Mouse (Mus musculus) MEL (cell line): ENCODE data around the gene Metrnl. TPM values are rescaled to one million over a fixed set of nuclear protein-coding genes. Genes with fewer than 3 reads are reported as not detected.
A peak's percentile ranks its signal among the peaks of the same experiment; 100 is the strongest.

Experiments used
- DNase-seq: peaks from one replicate; pipeline ENCODE4 v3.0.0; 2011; ENCODE audit warnings: low read depth, low spot score
- H3K27ac ChIP-seq: 2 replicates; pipeline ENCODE4 v1.5.1; 2012; ENCODE audit warnings: low read depth, mild to moderate bottlenecking, control low read depth, low read length, moderate library complexity; ENCODE audit not compliant: control insufficient read depth
- H3K27me3 ChIP-seq, 2 experiments: fragments of 150-350 bp in 1 of 2; sonication (generic) in 1 of 2; 2 replicates each; pipeline ENCODE4 v1.6.1; 2012; ENCODE audit warnings: low read length in 2 of 2, mild to moderate bottlenecking in 2 of 2, improper control_type of control experiment in 1 of 2, moderate library complexity in 1 of 2; ENCODE audit not compliant: insufficient read depth in 2 of 2, control insufficient read depth in 1 of 2
- H3K36me3 ChIP-seq, 2 experiments: 2 replicates each; pipeline ENCODE4 v1.6.1; 2012 to 2014; ENCODE audit warnings: low read length in 2 of 2, improper control_type of control experiment in 1 of 2, inconsistent platforms in 1 of 2, mild to moderate bottlenecking in 1 of 2; ENCODE audit not compliant: insufficient read depth in 2 of 2, control insufficient read depth in 1 of 2
- H3K4me1 ChIP-seq, 2 experiments: fragments of 150-350 bp in 1 of 2; sonication (generic) in 1 of 2; 2 replicates each; pipeline ENCODE4 v1.6.1; 2012; ENCODE audit warnings: low read length in 2 of 2, improper control_type of control experiment in 1 of 2, mild to moderate bottlenecking in 1 of 2; ENCODE audit not compliant: insufficient read depth in 2 of 2, control insufficient read depth in 1 of 2
- H3K4me3 ChIP-seq, 2 experiments: fragments of 150-350 bp in 1 of 2; sonication (generic) in 1 of 2; 2 replicates each; pipeline ENCODE4 v1.5.1; 2012; ENCODE audit warnings: low read depth in 2 of 2, low read length in 2 of 2, mild to moderate bottlenecking in 2 of 2, moderate library complexity in 2 of 2, control low read depth in 1 of 2, improper control_type of control experiment in 1 of 2; ENCODE audit not compliant: control insufficient read depth in 1 of 2, insufficient read depth in 1 of 2
- H3K79me2 ChIP-seq: 2 replicates; pipeline ENCODE4 v1.6.1; 2012; ENCODE audit warnings: mild to moderate bottlenecking, low read length, moderate library complexity; ENCODE audit not compliant: control insufficient read depth, poor library complexity, insufficient read depth
- H3K9ac ChIP-seq: 2 replicates; pipeline ENCODE4 v1.6.1; 2012; ENCODE audit warnings: low read depth, mild to moderate bottlenecking, control low read depth, low read length, moderate library complexity; ENCODE audit not compliant: control insufficient read depth, poor library complexity, severe bottlenecking
- H3K9me3 ChIP-seq: fragments of 150-350 bp; sonication (generic); replicated peaks from 2 replicates; pipeline ENCODE4 v1.6.1; 2012; ENCODE audit warnings: mild to moderate bottlenecking, low read length, improper control_type of control experiment, moderate library complexity; ENCODE audit not compliant: insufficient read depth
- CHD2 ChIP-seq: IDR thresholded peaks from 2 replicates; pipeline ENCODE4 v1.6.1; 2011; ENCODE audit warnings: low read length, improper control_type of control experiment
- CTCF ChIP-seq, 3 experiments: IDR thresholded peaks in 2 of 3; conservative IDR thresholded peaks in 1 of 3; 2 replicates each; pipeline ENCODE4 v1.5.1; 2011 to 2012; ENCODE audit warnings: low read length in 3 of 3, low read depth in 2 of 3, mild to moderate bottlenecking in 2 of 3, improper control_type of control experiment in 1 of 3, inconsistent platforms in 1 of 3, mixed read lengths in 1 of 3, moderate library complexity in 1 of 3; ENCODE audit not compliant: control insufficient read depth in 1 of 3, insufficient read depth in 1 of 3, poor library complexity in 1 of 3, severe bottlenecking in 1 of 3
- E2F4 ChIP-seq: IDR thresholded peaks from 2 replicates; pipeline ENCODE4 v1.6.1; 2011; ENCODE audit warnings: low read depth, low read length, improper control_type of control experiment, borderline replicate concordance
- HCFC1 ChIP-seq: IDR thresholded peaks from 2 replicates; pipeline ENCODE4 v1.6.1; 2012; ENCODE audit warnings: low read depth, mild to moderate bottlenecking, inconsistent platforms, low read length, improper control_type of control experiment, moderate library complexity
- JUND ChIP-seq: IDR thresholded peaks from 2 replicates; pipeline ENCODE4 v1.6.1; 2011; ENCODE audit warnings: low read depth, mild to moderate bottlenecking, improper control_type of control experiment, low read length
- KAT2A ChIP-seq: conservative IDR thresholded peaks from 2 replicates; pipeline ENCODE4 v1.6.1; 2012; ENCODE audit warnings: low read depth, low read length, improper control_type of control experiment, inconsistent platforms
- MAX ChIP-seq: IDR thresholded peaks from 2 replicates; pipeline ENCODE4 v1.6.1; 2011; ENCODE audit warnings: low read length, improper control_type of control experiment
- MAZ ChIP-seq: IDR thresholded peaks from 2 replicates; pipeline ENCODE4 v1.6.1; 2012; ENCODE audit warnings: low read depth, mild to moderate bottlenecking, inconsistent platforms, low read length, improper control_type of control experiment
- MXI1 ChIP-seq: IDR thresholded peaks from 2 replicates; pipeline ENCODE4 v1.6.1; 2011; ENCODE audit warnings: mild to moderate bottlenecking, low read depth, low read length, improper control_type of control experiment
- NELFE ChIP-seq: IDR thresholded peaks from 2 replicates; pipeline ENCODE4 v1.6.1; 2011; ENCODE audit warnings: low read depth, low read length, improper control_type of control experiment
- NRF1 ChIP-seq: IDR thresholded peaks from 2 replicates; pipeline ENCODE4 v1.6.1; 2014; ENCODE audit warnings: low read depth, mild to moderate bottlenecking, inconsistent platforms, low read length, improper control_type of control experiment, moderate library complexity; ENCODE audit not compliant: poor library complexity, insufficient read depth, severe bottlenecking
- POLR2AphosphoS2 ChIP-seq: IDR thresholded peaks from 2 replicates; pipeline ENCODE4 v1.6.1; 2011; ENCODE audit warnings: low read length, improper control_type of control experiment
- POLR2AphosphoS5 ChIP-seq: IDR thresholded peaks from 2 replicates; pipeline ENCODE4 v1.6.1; 2012; ENCODE audit warnings: low read depth, borderline replicate concordance, mild to moderate bottlenecking, inconsistent platforms, low read length, moderate library complexity, mixed read lengths
- RCOR1 ChIP-seq: IDR thresholded peaks from 2 replicates; pipeline ENCODE4 v1.6.1; 2012; ENCODE audit warnings: low read depth, mild to moderate bottlenecking, inconsistent platforms, low read length, improper control_type of control experiment
- SIN3A ChIP-seq: IDR thresholded peaks from 2 replicates; pipeline ENCODE4 v1.6.1; 2012; ENCODE audit warnings: low read length, improper control_type of control experiment, inconsistent platforms
- TCF12 ChIP-seq: IDR thresholded peaks from 2 replicates; pipeline ENCODE4 v1.6.1; 2014; ENCODE audit warnings: low read depth, mild to moderate bottlenecking, inconsistent platforms, low read length, improper control_type of control experiment, moderate library complexity
- UBTF ChIP-seq: IDR thresholded peaks from 2 replicates; pipeline ENCODE4 v1.6.1; 2012; ENCODE audit warnings: low read depth, mild to moderate bottlenecking, inconsistent platforms, low read length, improper control_type of control experiment, moderate library complexity, borderline replicate concordance; ENCODE audit not compliant: insufficient read depth
- USF1 ChIP-seq: IDR thresholded peaks from 2 replicates; pipeline ENCODE4 v1.6.1; 2014; ENCODE audit warnings: low read depth, mild to moderate bottlenecking, inconsistent platforms, low read length, improper control_type of control experiment, moderate library complexity
- USF2 ChIP-seq, 2 experiments: IDR thresholded peaks; 2 replicates each; pipeline ENCODE4 v1.6.1; 2011 to 2012; ENCODE audit warnings: improper control_type of control experiment in 2 of 2, low read length in 2 of 2, borderline replicate concordance in 1 of 2, inconsistent platforms in 1 of 2, low read depth in 1 of 2, mild to moderate bottlenecking in 1 of 2; ENCODE audit not compliant: insufficient read depth in 1 of 2
- ZKSCAN1 ChIP-seq: IDR thresholded peaks from 2 replicates; pipeline ENCODE4 v1.6.1; 2012; ENCODE audit warnings: low read depth, mild to moderate bottlenecking, inconsistent platforms, low read length, improper control_type of control experiment, moderate library complexity
- ZMIZ1 ChIP-seq: IDR thresholded peaks from 2 replicates; pipeline ENCODE4 v1.6.1; 2012; ENCODE audit warnings: low read depth, mild to moderate bottlenecking, inconsistent platforms, low read length, improper control_type of control experiment, moderate library complexity
- polyA plus RNA-seq, 2 experiments: library from polyadenylated mRNA; stranded (reverse) in 1 of 2; unstranded in 1 of 2; fragments of >175 nt in 1 of 2; fragments of >200 nt in 1 of 2; gene quantifications; 2 replicates each; pipeline versions ENCODE4 v1.2.1 to v1.2.4; 2012; ENCODE audit warnings: low replicate concordance in 2 of 2, low read depth in 1 of 2; ENCODE audit not compliant: insufficient read length in 2 of 2, insufficient read depth in 1 of 2, missing spikeins in 1 of 2
- total RNA-seq: library from RNA; depleted of rRNA; stranded (reverse); fragments of 300-350 nt; gene quantifications from 2 replicates; pipeline ENCODE4 v1.2.3, GENCODE M21; 2012

Metrnl gene
- total and polyA plus RNA-seq, 3 experiments, result 2.7 to 2.9 TPM; not detected in 1

GRCm38 (mm10) chr11:121734184-121734583 is 32.8 kb downstream of the Metrnl start:
- no peak overlapping the region for H3K27ac ChIP-seq
- DNase-seq, result peak; percentile 54
- H3K9ac ChIP-seq, result no peak overlapping the region
- H3K36me3 ChIP-seq, result no peaks in the 10 kb centered on the region
- TF ChIP-seq SIN3A (no peak), E2F4 (no peak)
- H3K9me3 ChIP-seq, result no peaks in the 10 kb centered on the region
- no peaks in the 10 kb centered on the region for H3K79me2 ChIP-seq
- peaks cover 2 to 3% of the 10 kb centered on the region in 2 experiments; a peak in 2 of 4 replicates for H3K27me3 ChIP-seq
- no peak overlapping the region for H3K4me3 ChIP-seq
- H3K4me1 ChIP-seq, result no peaks in the 10 kb centered on the region

DNA sequence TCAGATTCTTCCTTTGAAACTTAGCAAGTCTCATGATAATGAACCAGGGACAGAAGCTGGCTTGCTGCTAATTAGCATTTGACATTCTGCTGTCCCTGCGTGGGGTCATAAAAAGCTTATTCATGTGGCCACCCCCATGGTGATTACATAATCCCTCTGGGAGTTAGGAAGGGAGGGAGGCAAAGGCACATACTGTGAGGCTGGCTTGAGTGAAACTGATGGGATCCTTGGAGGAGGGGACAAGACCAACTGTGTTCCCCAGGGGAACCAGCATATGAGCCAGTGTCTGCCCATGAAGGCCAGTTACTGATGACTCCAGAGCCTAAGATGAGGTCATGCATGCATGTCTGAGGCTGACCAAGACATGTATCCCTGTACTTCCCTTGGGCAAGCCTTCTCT is 33.5 kb downstream of the Metrnl start:
- DNase-seq, result no peak
- Histone ChIP-seq H3K4me1 (no peaks in the 10 kb centered on the region), H3K9ac (no peak overlapping the region), H3K9me3 (no peaks in the 10 kb centered on the region), H3K36me3 (no peaks in the 10 kb centered on the region), H3K27ac (no peak overlapping the region), H3K27me3 (peaks cover 0 to 2% of the 10 kb centered on the region in 2 experiments; a peak in 1 of 4 replicates), H3K79me2 (no peaks in the 10 kb centered on the region), H3K4me3 (no peak overlapping the region)
- TF ChIP-seq USF1 (no peak), KAT2A (no peak), E2F4 (no peak), POLR2AphosphoS2 (no peak), MAZ (no peak), MAX (no peak), ZKSCAN1 (no peak), MXI1 (no peak), CTCF (IDR thresholded peaks at IDR 0.05 in 2 of 3, conservative IDR thresholded peaks at IDR 0.05 in 1 of 3; ENCODE audit: control insufficient read depth in 1 of 3, insufficient read depth in 1 of 3, low read depth in 2 of 3, low read length in 3 of 3, poor library complexity in 1 of 3, severe bottlenecking in 1 of 3) (no peak), UBTF (no peak), NELFE (no peak), POLR2AphosphoS5 (no peak), HCFC1 (no peak), USF2 (IDR thresholded peaks at IDR 0.05; ENCODE audit: borderline replicate concordance in 1 of 2, insufficient read depth in 1 of 2, low read depth in 1 of 2, low read length in 2 of 2) (no peak), RCOR1 (no peak), TCF12 (no peak), ZMIZ1 (no peak), CHD2 (no peak), JUND (no peak), NRF1 (no peak)
